Mouse (Mus musculus) heart, postnatal 14 days (tissue): ENCODE results near the gene Gm5152. TPM values are rescaled to one million over a fixed set of nuclear protein-coding genes. Genes with fewer than 3 reads are reported as not detected.
"Not testable (repeated sequence)": the region's sequence is repeated elsewhere in the genome, so short reads cannot be mapped to it uniquely, and the experiment has no call there.

Experiments used
- DNase-seq, 2 experiments: peaks; one replicate each; pipeline ENCODE4 v3.0.0; 2021 to 2022
- intact Hi-C: fragments of 180-260 bp; cut with DNase I; formaldehyde crosslinking; loops from one replicate; pipeline ENCODE4 v1.15.1; 2025
- long read RNA-seq, 2 experiments: library from polyadenylated mRNA; stranded (forward); transcript quantifications; one replicate each; pipeline ENCODE4 v2.0.0; 2021
- total RNA-seq, 2 experiments: library from RNA; stranded (reverse); gene quantifications; 2 replicates each; pipeline ENCODE4 v1.2.3; 2021

Gm5152 gene
- not detected for total RNA-seq
- long read RNA-seq, experiment 1 = 0 reads
- long read RNA-seq, experiment 2 = 0 reads

- intact Hi-C loops, DNase-seq: not testable (repeated sequence)
Measured at GRCm38 (mm10) chr5:10246426-10246825, at the start of gene Gm5152. TSS of gene Gm5152 (minus strand) at chr5:10246526.

- DNase-seq, intact Hi-C loops: not testable (repeated sequence)
Measured at GRCm38 (mm10) chr5:10254768-10255167, 8.4 kb upstream of the Gm5152 start.

GRCm38 (mm10) chr5:10245770-10246169, 556 bp downstream of the Gm5152 start:
- intact Hi-C loops, DNase-seq: not testable (repeated sequence)

GRCm38 (mm10) chr5:10240436-10240835, 5.9 kb downstream of the Gm5152 start:
- intact Hi-C loops, DNase-seq: not testable (repeated sequence)

- no peak for DNase-seq
- intact Hi-C loops = no loop called here
Measured at GRCm38 (mm10) chr5:10220317-10220716, 26.0 kb downstream of the Gm5152 start.

GRCm38 (mm10) chr5:10203067-10203466, 43.3 kb downstream of the Gm5152 start:
- no peak for DNase-seq
- intact Hi-C loops = no loop called here

GRCm38 (mm10) chr5:10196880-10197279, 49.4 kb downstream of the Gm5152 start:
- intact Hi-C loops = no loop called here
- DNase-seq = no peak
